In genomic region chr8:123476911-123477736, GRCm38 (mm10) we compare ENCODE assay signal across 1 mouse cellular context.
TF ChIP-seq lines count a peak whose summit lies in the region.

No protein-coding gene starts in this region.

TF ChIP-seq in CH12.LX, 34 proteins besides CTCF, POLR2A, EP300 and RAD21:
- no peak for TF ChIP-seq TCF12 (IDR thresholded peaks at IDR 0.05; ENCODE audit: low read depth, low read length)
- TF ChIP-seq HCFC1 (IDR thresholded peaks at IDR 0.05; ENCODE audit: low read depth, low read length): no peak
- TF ChIP-seq MAX (IDR thresholded peaks at IDR 0.05; ENCODE audit: low read length): no peak
- no peak for TF ChIP-seq USF1 (IDR thresholded peaks at IDR 0.05; ENCODE audit: low read depth, low read length)
- no peak for TF ChIP-seq CHD1 (IDR thresholded peaks at IDR 0.05; ENCODE audit: low read depth, low read length)
- no peak for TF ChIP-seq SMC3 (IDR thresholded peaks at IDR 0.05; ENCODE audit: low read depth, low read length)
- TF ChIP-seq ZNF384 (IDR thresholded peaks at IDR 0.05; ENCODE audit: low read depth, low read length): no peak
- TF ChIP-seq POLR2AphosphoS2 (IDR thresholded peaks at IDR 0.05; ENCODE audit: low read depth, low read length): no peak
